14 mouse cellular contexts compared by ENCODE assay signal in the genomic region with DNA sequence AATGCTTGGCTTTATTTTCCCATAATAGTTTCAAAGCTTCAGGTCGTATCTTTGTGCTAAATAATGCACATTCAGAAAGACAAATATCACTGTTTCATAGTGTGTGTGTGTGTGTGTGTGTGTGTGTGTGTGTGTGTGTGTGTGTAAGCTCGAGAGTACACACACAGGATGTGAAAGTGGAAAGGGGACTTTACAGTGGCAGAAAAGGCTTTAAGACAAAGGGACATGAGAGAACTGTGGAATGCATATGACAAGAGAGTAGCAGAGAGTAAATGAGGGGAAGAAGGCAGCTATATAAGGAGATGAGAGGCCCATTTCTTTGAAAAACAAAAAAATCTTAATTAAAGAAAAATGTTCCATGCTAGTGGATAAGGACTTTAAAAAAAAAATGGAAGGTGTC. TPM values are rescaled to one million over a fixed set of nuclear protein-coding genes. Genes with fewer than 3 reads are reported as not detected.
A peak's percentile ranks its signal among the peaks of the same experiment; 100 is the strongest.
DNase-seq lines count a peak whose midpoint lies in the region.
"Had no signal": no experiment of that assay in that cellular context is flagged by ENCODE, and none has a peak within 500 bp of the region (broad histone marks: within the 10 kb centered on the region; RNA-seq: fewer than 3 reads in every experiment).

No protein-coding gene starts in this region.

- peak; percentile 32 for DNase-seq in A20 (ENCODE audit: low read depth, low spot score)
- peak; percentile 41 for DNase-seq in CD4-positive helper T cell, adult 2 months (ENCODE audit: low read depth, low spot score)
- peak; percentile 12 for DNase-seq in T-cell, adult 2 months (ENCODE audit: low spot score)
- DNase-seq in naive thymus-derived CD4-positive, alpha-beta T cell, adult 2 months (ENCODE audit: low read depth) = peak; percentile 52
- DNase-seq in thymus, postnatal 25 days = no peak
- DNase-seq in left cerebral cortex, adult 9 months (ENCODE audit: low spot score in 2 of 2) = no peak
- no peak for DNase-seq in layer of hippocampus, adult 18-20 months (ENCODE audit: low spot score in 2 of 2)
- DNase-seq: adrenal gland, adult 2 months; adrenal gland, postnatal 25 days; cerebellum, adult 2 months; cerebellum, postnatal 14 days; gastrocnemius, postnatal 10 days; heart, postnatal 14 days; kidney, adult 9 months had no signal

RNA-seq across cellular contexts. Expression of a gene that starts 11.3 kb away (rescaled TPM):
- total RNA-seq in layer of hippocampus, adult 18-20 months (2021) = 10 to 100 TPM; 73.1 to 82.3 TPM

Comparison
In these comparisons a context has a peak if more than half of its experiments do, and no peak if none do; other contexts are left out.
1. DNase-seq: peak in A20 (single experiment), CD4-positive helper T cell, adult 2 months (single experiment), T-cell, adult 2 months (single experiment) and naive thymus-derived CD4-positive, alpha-beta T cell, adult 2 months (single experiment); none in thymus, postnatal 25 days (single experiment), left cerebral cortex, adult 9 months (0 of 2) and layer of hippocampus, adult 18-20 months (0 of 2).